Mouse (Mus musculus): ENCODE measurements around the gene Aacs. TPM values are rescaled to one million over a fixed set of nuclear protein-coding genes. Genes with fewer than 3 reads are reported as not detected.
A peak's percentile ranks its signal among the peaks of the same experiment; 100 is the strongest.

The Aacs gene
- polyA plus RNA-seq, 1 experiment from 2014 or later: 35.7 TPM

GRCm38 (mm10) chr5:125442136-125442995, 33.2 kb upstream of the Aacs start:
- no peaks in the 10 kb centered on the region for H3K4me1 ChIP-seq (ENCODE audit: control insufficient read depth, insufficient read depth, low read length)
- no peaks in the 10 kb centered on the region for H3K27me3 ChIP-seq (ENCODE audit: control insufficient read depth, insufficient read depth, low read length)
- no peaks in the 10 kb centered on the region for H3K9me3 ChIP-seq (ENCODE audit: control insufficient read depth, low read length)
- H3K36me3 ChIP-seq (ENCODE audit: control insufficient read depth, insufficient read depth, low read length): no peaks in the 10 kb centered on the region
- H3K4me2 ChIP-seq (ENCODE audit: low read depth, severe bottlenecking): peak overlapping the region; percentile 74
- 20% methylated on average over 27 of the region's 27 CpGs for WGBS
- peak overlapping the region; percentile 56; the same call in 1 of the 2 replicates for H3K27ac ChIP-seq (replicated peaks; ENCODE audit: low read depth, low read length)
- peak overlapping the region; percentile 88 for H3K9ac ChIP-seq (ENCODE audit: low read length)
- DNase-seq (ENCODE audit: low spot score) (peak; percentile 25), ATAC-seq (ENCODE audit: insufficient number of reproducible peaks, low FRiP score, low TSS enrichment, low read depth) (peak; percentile 14; the same call in 1 of the 2 replicates)
- H3K4me3 ChIP-seq (ENCODE audit: low read depth, low read length): peak overlapping the region; percentile 93

DNA sequence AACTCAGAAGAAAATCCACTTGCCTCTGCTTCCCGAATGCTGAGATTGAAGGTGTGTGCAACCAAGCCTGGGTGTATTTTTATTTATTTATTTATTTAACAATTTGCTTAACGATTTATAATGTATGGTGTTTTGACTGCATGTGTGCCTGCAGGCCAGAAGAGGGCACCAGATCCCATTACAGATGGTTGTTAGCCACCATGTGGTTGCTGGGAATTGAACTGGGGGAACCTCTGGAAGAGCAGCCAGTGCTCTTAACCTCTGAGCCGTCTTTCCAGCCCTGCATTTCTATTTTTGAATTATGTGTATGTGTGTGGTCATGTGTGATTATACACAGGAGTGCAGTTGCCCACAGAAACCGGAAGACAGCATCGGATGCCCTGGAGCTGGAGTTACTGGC, 32.3 kb upstream of the Aacs start:
- Histone ChIP-seq H3K4me1 (ENCODE audit: control insufficient read depth, insufficient read depth, low read length) (no peaks in the 10 kb centered on the region), H3K4me3 (ENCODE audit: low read depth, low read length) (no peak overlapping the region)
- WGBS: 89% methylated on average over 5 of the region's 5 CpGs

GRCm38 (mm10) chr5:125443915-125444314, 31.7 kb upstream of the Aacs start:
- H3K9me3 ChIP-seq (ENCODE audit: control insufficient read depth, low read length): no peaks in the 10 kb centered on the region
- no peak overlapping the region for H3K4me2 ChIP-seq (ENCODE audit: low read depth, severe bottlenecking)
- 93% methylated on average over 3 of the region's 3 CpGs for WGBS
- DNase-seq (ENCODE audit: low spot score) (no peak), ATAC-seq (ENCODE audit: insufficient number of reproducible peaks, low FRiP score, low TSS enrichment, low read depth) (no peak)
- no peak overlapping the region for H3K9ac ChIP-seq (ENCODE audit: low read length)
- H3K36me3 ChIP-seq (ENCODE audit: control insufficient read depth, insufficient read depth, low read length): no peaks in the 10 kb centered on the region
- no peaks in the 10 kb centered on the region for H3K4me1 ChIP-seq (ENCODE audit: control insufficient read depth, insufficient read depth, low read length)
- no peak overlapping the region for H3K27ac ChIP-seq (replicated peaks; ENCODE audit: low read depth, low read length)
- no peaks in the 10 kb centered on the region for H3K27me3 ChIP-seq (ENCODE audit: control insufficient read depth, insufficient read depth, low read length)
- no peak overlapping the region for H3K4me3 ChIP-seq (ENCODE audit: low read depth, low read length)

More for the DNA sequence above, 32.3 kb upstream of the Aacs start:
- Histone ChIP-seq H3K9ac (ENCODE audit: low read length) (no peak overlapping the region), H3K27me3 (ENCODE audit: control insufficient read depth, insufficient read depth, low read length) (no peaks in the 10 kb centered on the region), H3K27ac (replicated peaks; ENCODE audit: low read depth, low read length) (no peak overlapping the region), H3K36me3 (ENCODE audit: control insufficient read depth, insufficient read depth, low read length) (no peaks in the 10 kb centered on the region), H3K9me3 (ENCODE audit: control insufficient read depth, low read length) (no peaks in the 10 kb centered on the region), H3K4me2 (ENCODE audit: low read depth, severe bottlenecking) (no peak overlapping the region)
- DNase-seq (ENCODE audit: low spot score) (no peak), ATAC-seq (ENCODE audit: insufficient number of reproducible peaks, low FRiP score, low TSS enrichment, low read depth) (no peak)

DNA sequence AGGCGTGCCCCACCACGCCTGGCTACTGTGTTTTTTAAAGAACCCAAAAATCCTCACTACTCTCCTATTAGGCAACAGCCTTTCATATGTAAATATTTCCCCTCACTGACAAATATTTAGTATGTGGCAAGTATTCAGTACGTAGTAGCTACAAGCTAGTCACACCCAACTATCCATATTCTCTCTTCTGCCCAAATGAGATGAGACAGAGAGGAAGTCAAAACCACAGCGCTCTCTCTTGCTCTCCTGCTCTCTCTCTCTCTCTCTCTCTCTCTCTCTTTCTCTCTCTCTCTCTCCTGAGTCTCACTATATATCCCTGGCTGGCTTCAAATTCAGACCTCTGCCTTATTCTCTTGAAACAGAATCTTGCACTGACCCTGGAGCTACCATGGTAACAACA, 31.1 kb upstream of the Aacs start:
- Histone ChIP-seq H3K4me1 (ENCODE audit: control insufficient read depth, insufficient read depth, low read length) (no peaks in the 10 kb centered on the region), H3K27me3 (ENCODE audit: control insufficient read depth, insufficient read depth, low read length) (no peaks in the 10 kb centered on the region), H3K27ac (replicated peaks; ENCODE audit: low read depth, low read length) (no peak overlapping the region), H3K9ac (ENCODE audit: low read length) (no peak overlapping the region), H3K9me3 (ENCODE audit: control insufficient read depth, low read length) (no peaks in the 10 kb centered on the region), H3K4me3 (ENCODE audit: low read depth, low read length) (no peak overlapping the region), H3K4me2 (ENCODE audit: low read depth, severe bottlenecking) (no peak overlapping the region), H3K36me3 (ENCODE audit: control insufficient read depth, insufficient read depth, low read length) (no peaks in the 10 kb centered on the region)
- 93% methylated on average over 4 of the region's 4 CpGs for WGBS
- ATAC-seq (ENCODE audit: insufficient number of reproducible peaks, low FRiP score, low TSS enrichment, low read depth) (no peak), DNase-seq (ENCODE audit: low spot score) (no peak)

GRCm38 (mm10) chr5:125446344-125446743, 29.3 kb upstream of the Aacs start:
- no peak overlapping the region for H3K9ac ChIP-seq (ENCODE audit: low read length)
- no peaks in the 10 kb centered on the region for H3K4me1 ChIP-seq (ENCODE audit: control insufficient read depth, insufficient read depth, low read length)
- H3K27me3 ChIP-seq (ENCODE audit: control insufficient read depth, insufficient read depth, low read length): no peaks in the 10 kb centered on the region
- H3K27ac ChIP-seq (replicated peaks; ENCODE audit: low read depth, low read length): no peak overlapping the region
- H3K36me3 ChIP-seq (ENCODE audit: control insufficient read depth, insufficient read depth, low read length): no peaks in the 10 kb centered on the region
- H3K9me3 ChIP-seq (ENCODE audit: control insufficient read depth, low read length): no peaks in the 10 kb centered on the region
- no peak overlapping the region for H3K4me2 ChIP-seq (ENCODE audit: low read depth, severe bottlenecking)
- no peak for ATAC-seq (ENCODE audit: insufficient number of reproducible peaks, low FRiP score, low TSS enrichment, low read depth)
- no peak overlapping the region for H3K4me3 ChIP-seq (ENCODE audit: low read depth, low read length)
- DNase-seq (ENCODE audit: low spot score): no peak
- WGBS: 81% methylated on average over 7 of the region's 7 CpGs

DNA sequence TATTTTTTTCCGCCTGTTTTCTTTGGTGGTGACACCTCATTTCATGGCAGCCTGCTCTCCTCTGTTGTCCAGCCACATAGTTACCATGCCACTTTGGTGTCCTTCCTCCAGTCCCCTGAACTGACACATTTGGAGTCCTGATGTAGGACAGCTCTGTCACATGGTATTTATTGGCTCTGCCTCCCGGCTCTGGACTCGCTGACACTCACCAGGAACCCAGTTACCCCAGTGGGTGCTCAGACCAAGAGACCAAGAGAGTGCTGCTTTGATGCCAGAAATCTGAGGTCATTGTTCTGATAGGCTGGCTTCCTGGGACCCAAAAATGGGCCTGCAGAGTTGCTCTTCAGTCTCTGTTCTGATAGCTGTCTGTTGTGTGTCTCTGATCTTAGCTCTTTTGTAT, 27.6 kb upstream of the Aacs start:
- Histone ChIP-seq H3K36me3 (ENCODE audit: control insufficient read depth, insufficient read depth, low read length) (no peaks in the 10 kb centered on the region), H3K9ac (ENCODE audit: low read length) (no peak overlapping the region), H3K27me3 (ENCODE audit: control insufficient read depth, insufficient read depth, low read length) (no peaks in the 10 kb centered on the region), H3K4me3 (ENCODE audit: low read depth, low read length) (no peak overlapping the region), H3K9me3 (ENCODE audit: control insufficient read depth, low read length) (no peaks in the 10 kb centered on the region), H3K4me1 (ENCODE audit: control insufficient read depth, insufficient read depth, low read length) (no peaks in the 10 kb centered on the region), H3K27ac (replicated peaks; ENCODE audit: low read depth, low read length) (no peak overlapping the region), H3K4me2 (ENCODE audit: low read depth, severe bottlenecking) (no peak overlapping the region)
- no peak for DNase-seq (ENCODE audit: low spot score)
- 73% methylated on average over 3 of the region's 3 CpGs for WGBS
- no peak for ATAC-seq (ENCODE audit: insufficient number of reproducible peaks, low FRiP score, low TSS enrichment, low read depth)

DNA sequence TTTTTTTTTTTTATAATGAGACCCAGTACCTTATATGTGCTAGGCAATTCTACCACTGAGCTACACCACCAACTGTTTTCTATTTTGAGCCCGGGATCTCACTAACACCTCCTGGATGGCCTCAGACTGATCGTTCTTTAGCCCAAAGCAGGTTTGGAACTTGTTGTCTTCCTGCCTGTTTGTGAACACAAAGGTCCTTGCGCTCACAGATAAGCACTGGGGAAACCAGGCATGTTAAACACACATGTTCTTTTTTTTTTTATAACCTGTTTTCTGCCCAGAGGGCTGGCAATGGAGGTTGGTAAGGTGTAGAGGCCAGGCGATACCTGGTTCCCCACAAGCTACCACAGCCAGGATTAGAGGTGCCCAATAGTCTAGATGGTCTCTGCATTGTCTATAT, 27.0 kb upstream of the Aacs start:
- Histone ChIP-seq H3K9ac (ENCODE audit: low read length) (no peak overlapping the region), H3K27me3 (ENCODE audit: control insufficient read depth, insufficient read depth, low read length) (no peaks in the 10 kb centered on the region), H3K4me2 (ENCODE audit: low read depth, severe bottlenecking) (no peak overlapping the region), H3K4me1 (ENCODE audit: control insufficient read depth, insufficient read depth, low read length) (no peaks in the 10 kb centered on the region), H3K9me3 (ENCODE audit: control insufficient read depth, low read length) (no peaks in the 10 kb centered on the region), H3K36me3 (ENCODE audit: control insufficient read depth, insufficient read depth, low read length) (no peaks in the 10 kb centered on the region), H3K27ac (replicated peaks; ENCODE audit: low read depth, low read length) (no peak overlapping the region), H3K4me3 (ENCODE audit: low read depth, low read length) (no peak overlapping the region)
- WGBS: 86% methylated on average over 4 of the region's 4 CpGs
- ATAC-seq (ENCODE audit: insufficient number of reproducible peaks, low FRiP score, low TSS enrichment, low read depth) (no peak), DNase-seq (ENCODE audit: low spot score) (no peak)

GRCm38 (mm10) chr5:125449306-125449705, 26.3 kb upstream of the Aacs start:
- no peaks in the 10 kb centered on the region for H3K27me3 ChIP-seq (ENCODE audit: control insufficient read depth, insufficient read depth, low read length)
- no peaks in the 10 kb centered on the region for H3K9me3 ChIP-seq (ENCODE audit: control insufficient read depth, low read length)
- no peak overlapping the region for H3K4me2 ChIP-seq (ENCODE audit: low read depth, severe bottlenecking)
- no peak overlapping the region for H3K4me3 ChIP-seq (ENCODE audit: low read depth, low read length)
- DNase-seq (ENCODE audit: low spot score) (no peak), ATAC-seq (ENCODE audit: insufficient number of reproducible peaks, low FRiP score, low TSS enrichment, low read depth) (no peak)
- H3K36me3 ChIP-seq (ENCODE audit: control insufficient read depth, insufficient read depth, low read length): peaks cover 3% of the 10 kb centered on the region; the same call in 1 of the 2 replicates
- no peak overlapping the region for H3K27ac ChIP-seq (replicated peaks; ENCODE audit: low read depth, low read length)
- 89% methylated on average over 5 of the region's 5 CpGs for WGBS
- H3K4me1 ChIP-seq (ENCODE audit: control insufficient read depth, insufficient read depth, low read length): no peaks in the 10 kb centered on the region
- no peak overlapping the region for H3K9ac ChIP-seq (ENCODE audit: low read length)
